16 mouse cellular contexts compared by ENCODE assay signal in the genomic region with DNA sequence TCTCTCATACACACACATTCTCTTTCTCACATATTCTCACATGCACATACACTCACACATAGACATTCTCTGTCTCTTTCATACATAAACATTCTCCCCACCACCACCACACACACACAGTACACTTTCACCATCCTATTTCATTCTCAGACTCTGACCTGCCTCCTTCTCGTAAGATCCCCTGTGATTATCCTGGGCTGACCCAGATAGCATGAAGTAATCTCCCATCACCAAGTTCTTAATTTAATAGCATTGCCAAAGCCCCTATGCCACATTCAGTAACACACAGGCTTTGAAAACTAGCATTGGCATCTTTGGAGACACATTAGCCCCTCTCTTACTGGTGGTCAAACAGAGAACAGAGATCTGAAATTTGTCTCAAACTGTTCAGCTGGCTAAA.
"Had no signal": no experiment of that assay in that cellular context is flagged by ENCODE, and none has a peak within 500 bp of the region (broad histone marks: within the 10 kb centered on the region; RNA-seq: fewer than 3 reads in every experiment).

No protein-coding gene starts in this region.

- H3K4me3 ChIP-seq: neural tube, embryonic 12.5 days; neural tube, embryonic 13.5 days; neural tube, embryonic 15.5 days; stomach, embryonic 15.5 days had no signal

- DNase-seq: right cerebral cortex, adult 18-20 months; right cerebral cortex, postnatal 14 days; right cerebral cortex, postnatal 25 days; right cerebral cortex, postnatal 4 days; spleen, adult 18-20 months; thymus, adult 18-20 months; thymus, adult 2 months; thymus, postnatal 14 days; thymus, postnatal 25 days; thymus, postnatal 36 days; thymus, postnatal 4 days had no signal

- H3K27ac ChIP-seq: neural tube, embryonic 12.5 days; neural tube, embryonic 13.5 days; neural tube, embryonic 15.5 days; stomach, embryonic 15.5 days; stomach, postnatal 0 days had no signal

- H3K4me1 ChIP-seq: neural tube, embryonic 12.5 days had no signal

- H3K9ac ChIP-seq: neural tube, embryonic 12.5 days; neural tube, embryonic 13.5 days; neural tube, embryonic 15.5 days; stomach, embryonic 15.5 days had no signal

- H3K4me2 ChIP-seq: neural tube, embryonic 12.5 days; neural tube, embryonic 13.5 days; neural tube, embryonic 15.5 days; stomach, embryonic 15.5 days had no signal

- H3K27me3 ChIP-seq: neural tube, embryonic 12.5 days; neural tube, embryonic 13.5 days; neural tube, embryonic 15.5 days; stomach, embryonic 15.5 days had no signal

- H3K9me3 ChIP-seq: neural tube, embryonic 12.5 days; neural tube, embryonic 13.5 days; neural tube, embryonic 15.5 days; stomach, embryonic 15.5 days had no signal

- H3K36me3 ChIP-seq: neural tube, embryonic 12.5 days; neural tube, embryonic 13.5 days; neural tube, embryonic 15.5 days; stomach, embryonic 15.5 days had no signal
